Mouse (Mus musculus) cerebellum, adult 2 months (tissue): Measurements from ENCODE around the gene Cdca7.

Source experiments
- CTCF ChIP-seq: fragments of 200-500 bp; IDR thresholded peaks from 2 replicates; pipeline ENCODE4 v1.5.1; 2011; ENCODE audit warnings: low read depth, mild to moderate bottlenecking, control low read depth, low read length, moderate library complexity, borderline replicate concordance; ENCODE audit not compliant: insufficient read depth
- POLR2A ChIP-seq: fragments of 200-500 bp; IDR thresholded peaks from 2 replicates; pipeline ENCODE4 v1.6.1; 2011; ENCODE audit warnings: low read length, control low read depth, borderline replicate concordance; ENCODE audit not compliant: insufficient read depth

DNA sequence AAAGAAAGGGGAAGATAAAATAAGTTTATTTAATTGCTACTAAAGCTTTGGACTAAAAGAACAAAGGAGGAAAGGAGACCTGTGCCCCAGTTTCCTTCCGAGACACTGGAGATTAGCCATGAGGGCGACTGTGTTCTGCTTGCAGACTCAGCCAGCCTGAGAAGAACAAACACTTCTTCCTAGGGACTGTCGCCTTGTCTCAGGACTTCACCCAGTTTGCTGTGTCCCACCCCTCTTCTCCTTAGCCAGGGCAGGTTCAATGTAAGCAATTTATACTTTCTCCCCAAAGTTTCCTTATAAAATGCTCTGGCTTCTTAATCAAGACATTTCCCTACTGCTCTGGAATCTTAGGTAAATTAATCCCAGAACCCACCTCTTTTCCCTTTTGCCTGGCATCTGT, 22.4 kb upstream of the Cdca7 start:
- TF ChIP-seq CTCF (no peak), POLR2A (no peak)
